Mouse (Mus musculus) embryonic facial prominence, embryonic 13.5 days (tissue): Measurements from ENCODE around the gene Fam207a. TPM values are rescaled to one million over a fixed set of nuclear protein-coding genes. Genes with fewer than 3 reads are reported as not detected.
A peak's percentile ranks its signal among the peaks of the same experiment; 100 is the strongest.

Experiments used
- ATAC-seq: fragments of 200-750 bp; cut with Nextera tagmentation; 2 replicates; pipeline ENCODE4 v1.8.0; 2017; ENCODE audit warnings: low read depth; ENCODE audit not compliant: insufficient number of reproducible peaks, insufficient read depth, low FRiP score, low TSS enrichment
- H3K27ac ChIP-seq: fragments of 300-500 bp; sonication (generic); 2 replicates; pipeline ENCODE4 v1.5.1; 2015; ENCODE audit warnings: moderate library complexity, mild to moderate bottlenecking, inconsistent platforms
- H3K27me3 ChIP-seq: fragments of 300-500 bp; sonication (generic); 2 replicates; pipeline ENCODE4 v1.6.1; 2015; ENCODE audit warnings: mild to moderate bottlenecking, inconsistent platforms
- H3K36me3 ChIP-seq: fragments of 300-500 bp; sonication (generic); 2 replicates; pipeline ENCODE4 v1.6.1; 2015; ENCODE audit warnings: mild to moderate bottlenecking, inconsistent platforms
- H3K4me1 ChIP-seq: fragments of 300-500 bp; sonication (generic); 2 replicates; pipeline ENCODE4 v1.6.1; 2015; ENCODE audit warnings: inconsistent platforms
- H3K4me2 ChIP-seq: fragments of 300-500 bp; sonication (generic); 2 replicates; pipeline ENCODE4 v1.6.1; 2015; ENCODE audit warnings: moderate library complexity, mild to moderate bottlenecking, inconsistent platforms
- H3K4me3 ChIP-seq: fragments of 300-500 bp; sonication (generic); 2 replicates; pipeline ENCODE4 v1.5.1; 2015; ENCODE audit warnings: mild to moderate bottlenecking, inconsistent platforms
- H3K9ac ChIP-seq: fragments of 300-500 bp; sonication (generic); 2 replicates; pipeline ENCODE4 v1.6.1; 2015; ENCODE audit warnings: mild to moderate bottlenecking, inconsistent platforms
- H3K9me3 ChIP-seq: fragments of 300-500 bp; sonication (generic); 2 replicates; pipeline ENCODE4 v1.6.1; 2016; ENCODE audit warnings: inconsistent platforms
- WGBS: fragments of 180-500 bp; shearing (Covaris S2); methylation state at CpG from one replicate; pipeline ENCODE4 v1.1.7; 2015; ENCODE audit warnings: mixed read lengths; 5-methylcytosine and 5-hydroxymethylcytosine counted together
- polyA plus RNA-seq: library from polyadenylated mRNA; unstranded; fragments of >200 nt; fragmentation: Nextera tagmentation; extraction: Ambion mirVana; gene quantifications from 2 replicates; pipeline ENCODE4 v1.2.1, GENCODE M21; 2015

Fam207a gene
- polyA plus RNA-seq = 38.4 and 41.5 TPM in 2 replicates

GRCm38 (mm10) chr10:77515385-77516348, at the start of gene Fam207a:
TSS of gene Fam207a (minus strand) at chr10:77515785.
- peaks cover 34% of the 10 kb centered on the region for H3K36me3 ChIP-seq
- under 1% methylated on average over 75 of the region's 75 CpGs for WGBS
- H3K27ac ChIP-seq = peak within 1 kb of the TSS; percentile 87

GRCm38 (mm10) chr10:77565005-77565404, 49.4 kb upstream of the Fam207a start:
- H3K9ac ChIP-seq = no peak overlapping the region
- no peaks in the 10 kb centered on the region for H3K27me3 ChIP-seq
- no peak for ATAC-seq
- H3K9me3 ChIP-seq = no peaks in the 10 kb centered on the region
- no peak overlapping the region for H3K4me3 ChIP-seq
- no peak overlapping the region for H3K27ac ChIP-seq
- H3K36me3 ChIP-seq = no peaks in the 10 kb centered on the region
- no peak overlapping the region for H3K4me2 ChIP-seq
- WGBS = 79% methylated on average over 8 of the region's 8 CpGs
- peaks cover 6% of the 10 kb centered on the region; the same call in 1 of the 2 replicates for H3K4me1 ChIP-seq

More at GRCm38 (mm10) chr10:77515385-77516348, at the start of gene Fam207a:
- Histone ChIP-seq H3K4me3 (peak within 1 kb of the TSS; percentile 91), H3K9me3 (no peaks in the 10 kb centered on the region), H3K9ac (peak within 1 kb of the TSS; percentile 92), H3K4me1 (peaks cover 28% of the 10 kb centered on the region), H3K4me2 (peak within 1 kb of the TSS; percentile 91), H3K27me3 (no peaks in the 10 kb centered on the region)
- peak; percentile 80 for ATAC-seq

- no peak overlapping the region for H3K4me3 ChIP-seq
- H3K9me3 ChIP-seq = no peaks in the 10 kb centered on the region
- 75% methylated on average over 2 of the region's 2 CpGs for WGBS
- no peaks in the 10 kb centered on the region for H3K4me1 ChIP-seq
- H3K36me3 ChIP-seq = no peaks in the 10 kb centered on the region
- no peak for ATAC-seq
- H3K27me3 ChIP-seq = no peaks in the 10 kb centered on the region
- H3K9ac ChIP-seq = no peak overlapping the region
- H3K27ac ChIP-seq = no peak overlapping the region
- no peak overlapping the region for H3K4me2 ChIP-seq
Observed at GRCm38 (mm10) chr10:77561508-77561907, 45.9 kb upstream of the Fam207a start.

- Histone ChIP-seq H3K4me2 (no peak overlapping the region), H3K4me1 (no peaks in the 10 kb centered on the region), H3K4me3 (no peak overlapping the region), H3K27me3 (no peaks in the 10 kb centered on the region), H3K27ac (no peak overlapping the region), H3K9ac (no peak overlapping the region), H3K9me3 (no peaks in the 10 kb centered on the region), H3K36me3 (no peaks in the 10 kb centered on the region)
- no peak for ATAC-seq
- 88% methylated on average over 9 of the region's 9 CpGs for WGBS
Observed at GRCm38 (mm10) chr10:77560830-77561229, 45.2 kb upstream of the Fam207a start.

GRCm38 (mm10) chr10:77560090-77560489, 44.5 kb upstream of the Fam207a start:
- Histone ChIP-seq H3K36me3 (no peaks in the 10 kb centered on the region), H3K9me3 (no peaks in the 10 kb centered on the region), H3K4me3 (no peak overlapping the region), H3K9ac (no peak overlapping the region), H3K27ac (no peak overlapping the region), H3K4me1 (no peaks in the 10 kb centered on the region), H3K27me3 (no peaks in the 10 kb centered on the region), H3K4me2 (no peak overlapping the region)
- no peak for ATAC-seq
- WGBS = 88% methylated on average over 11 of the region's 11 CpGs

- 82% methylated on average over 4 of the region's 4 CpGs for WGBS
- Histone ChIP-seq H3K27me3 (no peaks in the 10 kb centered on the region), H3K9me3 (no peaks in the 10 kb centered on the region), H3K36me3 (no peaks in the 10 kb centered on the region), H3K4me2 (no peak overlapping the region), H3K4me3 (no peak overlapping the region), H3K4me1 (no peaks in the 10 kb centered on the region), H3K27ac (no peak overlapping the region), H3K9ac (no peak overlapping the region)
- ATAC-seq = no peak
Observed at GRCm38 (mm10) chr10:77557641-77558040, 42.1 kb upstream of the Fam207a start.

- H3K4me1 ChIP-seq = no peaks in the 10 kb centered on the region
- no peak for ATAC-seq
- WGBS = 88% methylated on average over 7 of the region's 7 CpGs
- H3K27me3 ChIP-seq = no peaks in the 10 kb centered on the region
- no peaks in the 10 kb centered on the region for H3K36me3 ChIP-seq
- H3K9ac ChIP-seq = no peak overlapping the region
- H3K27ac ChIP-seq = no peak overlapping the region
- H3K4me2 ChIP-seq = no peak overlapping the region
- H3K4me3 ChIP-seq = no peak overlapping the region
- H3K9me3 ChIP-seq = no peaks in the 10 kb centered on the region
Observed at GRCm38 (mm10) chr10:77556631-77557030, 41.0 kb upstream of the Fam207a start.

GRCm38 (mm10) chr10:77554918-77555317, 39.3 kb upstream of the Fam207a start:
- H3K27ac ChIP-seq = no peak overlapping the region
- H3K4me3 ChIP-seq = no peak overlapping the region
- ATAC-seq = no peak
- no peaks in the 10 kb centered on the region for H3K36me3 ChIP-seq
- no peaks in the 10 kb centered on the region for H3K9me3 ChIP-seq
- WGBS = 81% methylated on average over 4 of the region's 4 CpGs
- H3K4me1 ChIP-seq = no peaks in the 10 kb centered on the region
- H3K9ac ChIP-seq = no peak overlapping the region
- no peaks in the 10 kb centered on the region for H3K27me3 ChIP-seq
- no peak overlapping the region for H3K4me2 ChIP-seq

- H3K4me1 ChIP-seq = no peaks in the 10 kb centered on the region
- WGBS = 74% methylated on average over 4 of the region's 4 CpGs
Observed at GRCm38 (mm10) chr10:77553285-77553684, 37.7 kb upstream of the Fam207a start.

GRCm38 (mm10) chr10:77552162-77552561, 36.6 kb upstream of the Fam207a start:
- 80% methylated on average over 5 of the region's 5 CpGs for WGBS
- no peak overlapping the region for H3K27ac ChIP-seq

More at GRCm38 (mm10) chr10:77553285-77553684, 37.7 kb upstream of the Fam207a start:
- no peak overlapping the region for H3K9ac ChIP-seq
- no peak for ATAC-seq
- no peak overlapping the region for H3K27ac ChIP-seq
- no peak overlapping the region for H3K4me3 ChIP-seq
- H3K4me2 ChIP-seq = no peak overlapping the region
- no peaks in the 10 kb centered on the region for H3K36me3 ChIP-seq
- H3K27me3 ChIP-seq = no peaks in the 10 kb centered on the region
- no peaks in the 10 kb centered on the region for H3K9me3 ChIP-seq

GRCm38 (mm10) chr10:77550874-77551273, 35.3 kb upstream of the Fam207a start:
- no peaks in the 10 kb centered on the region for H3K9me3 ChIP-seq
- no peaks in the 10 kb centered on the region for H3K27me3 ChIP-seq
- H3K4me3 ChIP-seq = no peak overlapping the region
- H3K27ac ChIP-seq = no peak overlapping the region
- no peak overlapping the region for H3K9ac ChIP-seq
- no peak for ATAC-seq
- 75% methylated on average over 11 of the region's 11 CpGs for WGBS
- no peak overlapping the region for H3K4me2 ChIP-seq
- H3K4me1 ChIP-seq = no peaks in the 10 kb centered on the region
- no peaks in the 10 kb centered on the region for H3K36me3 ChIP-seq

More at GRCm38 (mm10) chr10:77552162-77552561, 36.6 kb upstream of the Fam207a start:
- Histone ChIP-seq H3K9me3 (no peaks in the 10 kb centered on the region), H3K4me3 (no peak overlapping the region), H3K4me1 (no peaks in the 10 kb centered on the region), H3K9ac (no peak overlapping the region), H3K27me3 (no peaks in the 10 kb centered on the region), H3K36me3 (no peaks in the 10 kb centered on the region), H3K4me2 (no peak overlapping the region)
- no peak for ATAC-seq

- no peaks in the 10 kb centered on the region for H3K9me3 ChIP-seq
- H3K9ac ChIP-seq = no peak overlapping the region
- no peaks in the 10 kb centered on the region for H3K27me3 ChIP-seq
- WGBS = 83% methylated on average over 10 of the region's 10 CpGs
- H3K4me3 ChIP-seq = no peak overlapping the region
- no peak overlapping the region for H3K27ac ChIP-seq
- H3K4me2 ChIP-seq = no peak overlapping the region
- no peak for ATAC-seq
- no peaks in the 10 kb centered on the region for H3K4me1 ChIP-seq
- H3K36me3 ChIP-seq = no peaks in the 10 kb centered on the region
Observed at GRCm38 (mm10) chr10:77548576-77548975, 33.0 kb upstream of the Fam207a start.
